Mouse (Mus musculus): Measurements from ENCODE around the gene Topbp1. TPM values are rescaled to one million over a fixed set of nuclear protein-coding genes. Genes with fewer than 3 reads are reported as not detected.
A peak's percentile ranks its signal among the peaks of the same experiment; 100 is the strongest.

Topbp1 gene
- total RNA-seq (2021), result 10 to 100 TPM in 1 of 2 experiments, 1 to 10 TPM in 1; 9.0 to 13.4 TPM
- long read RNA-seq, experiment 1, full-length matches to known transcripts, result 4 of 5 reads
- long read RNA-seq, experiment 1, partial matches to known transcripts, result 1 of 5 reads
- long read RNA-seq, experiment 1, other reads (novel, unspliced or antisense), result 0 of 5 reads
- long read RNA-seq, experiment 2, full-length matches to known transcripts, result 2 of 3 reads
- long read RNA-seq, experiment 2, partial matches to known transcripts, result 1 of 3 reads
- long read RNA-seq, experiment 2, other reads (novel, unspliced or antisense), result 0 of 3 reads

DNA sequence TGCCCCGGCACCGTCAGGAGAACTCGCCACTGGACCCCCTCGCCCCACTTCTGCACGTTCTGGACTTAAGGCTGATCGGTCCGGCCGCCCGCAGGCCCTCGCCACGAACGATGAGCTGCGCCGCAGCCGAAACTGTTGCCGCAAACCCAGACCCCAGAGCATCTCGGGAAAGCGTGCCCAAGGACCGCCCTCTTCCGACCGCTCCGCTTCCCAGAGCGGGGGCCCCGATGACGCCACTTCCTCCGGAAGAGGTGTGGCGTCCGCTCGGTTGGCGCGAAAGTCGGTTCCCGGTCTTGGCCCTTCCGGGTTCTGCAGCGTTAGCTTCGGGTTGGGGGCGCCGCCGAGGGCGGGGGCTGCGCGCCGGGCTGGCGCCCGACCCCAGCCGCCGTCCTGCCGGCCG, at the start of gene Topbp1, which contains the start of gene 1300017J02Rik:
TSS of gene Topbp1 (plus strand) at position 289 of the 400 bp plus-strand sequence.
TSS of gene 1300017J02Rik (minus strand) at position 156 of the 400 bp plus-strand sequence.
- DNase-seq, result peak; percentile 94 to 95

DNA sequence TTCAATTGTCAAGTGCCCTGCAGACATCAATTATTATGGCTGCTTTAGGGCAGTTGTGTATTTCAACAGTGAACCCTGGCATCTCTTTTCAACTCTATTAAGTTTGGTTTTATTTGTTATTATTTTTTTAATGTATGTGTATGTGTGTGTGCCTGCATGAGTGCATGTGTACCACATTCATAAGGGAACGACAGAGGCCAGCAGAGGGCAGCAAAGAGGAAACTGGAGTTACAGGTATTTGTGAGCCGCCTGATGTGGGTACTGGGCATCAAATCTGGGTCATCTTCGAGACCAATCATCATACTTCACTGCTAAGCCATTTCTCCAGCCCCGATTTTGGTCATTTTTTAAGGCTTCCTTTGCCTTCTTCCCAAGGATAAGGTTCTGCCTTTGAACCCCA, 39.2 kb upstream of the Topbp1 start:
- no peak for DNase-seq

DNA sequence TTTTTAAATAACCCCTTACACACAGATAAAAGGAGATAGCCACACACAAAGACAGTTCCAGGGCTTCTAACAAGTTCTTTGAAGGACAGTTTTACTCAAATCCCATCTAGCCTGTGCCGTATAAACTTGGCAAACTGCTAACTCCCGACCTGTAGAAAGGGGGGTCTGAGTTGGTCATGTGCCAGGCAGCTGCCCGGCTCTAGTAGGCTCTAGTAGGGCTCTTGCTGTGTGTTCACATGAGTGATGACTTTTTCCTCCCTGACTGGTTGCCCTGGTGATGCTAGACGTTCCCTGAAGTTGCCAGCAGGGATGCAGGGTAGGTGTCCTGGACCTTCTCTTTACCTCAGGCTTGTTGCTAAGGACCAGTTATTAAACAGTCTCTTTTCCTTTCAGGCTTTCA, 33.9 kb upstream of the Topbp1 start:
- no peak for DNase-seq

DNA sequence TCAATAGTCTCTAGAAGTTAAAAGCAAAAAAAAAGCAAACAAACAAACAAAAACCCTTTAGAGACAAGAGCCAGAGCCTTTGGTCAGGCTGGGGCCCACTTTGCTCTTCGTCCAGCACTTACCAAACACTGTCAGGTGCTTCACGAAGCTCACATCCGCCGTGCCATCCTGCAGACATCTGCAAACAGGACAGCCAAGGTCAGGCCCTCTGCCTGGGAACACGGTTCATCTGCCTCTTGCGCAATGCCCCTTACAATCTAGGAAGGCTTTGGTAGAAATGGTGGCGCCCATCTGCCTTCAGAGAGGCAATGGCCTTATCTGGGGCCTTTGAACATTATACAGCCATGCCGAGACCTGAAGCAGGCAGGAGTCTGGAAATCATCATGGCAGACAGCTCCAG, 30.2 kb upstream of the Topbp1 start:
- DNase-seq, result no peak

DNA sequence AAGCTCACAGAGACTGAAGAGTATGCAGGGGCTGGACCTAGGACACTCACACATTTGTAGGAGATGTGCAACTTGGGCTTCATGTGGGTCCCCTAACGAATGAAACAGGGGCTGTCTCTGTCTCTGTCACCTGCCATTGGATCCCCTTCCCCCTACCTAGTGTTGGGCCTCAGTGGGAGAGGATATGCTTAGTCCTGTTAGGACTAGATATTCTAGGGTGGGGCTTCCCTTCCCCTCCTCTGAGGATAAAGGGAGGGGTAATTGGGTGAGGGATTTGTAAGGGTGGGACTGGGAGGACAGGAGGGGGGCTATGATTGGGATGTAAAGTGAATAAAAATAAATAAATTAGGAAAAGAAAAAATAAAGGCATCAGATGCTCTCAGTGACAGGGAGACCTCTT, 29.3 kb upstream of the Topbp1 start:
- no peak for DNase-seq

DNA sequence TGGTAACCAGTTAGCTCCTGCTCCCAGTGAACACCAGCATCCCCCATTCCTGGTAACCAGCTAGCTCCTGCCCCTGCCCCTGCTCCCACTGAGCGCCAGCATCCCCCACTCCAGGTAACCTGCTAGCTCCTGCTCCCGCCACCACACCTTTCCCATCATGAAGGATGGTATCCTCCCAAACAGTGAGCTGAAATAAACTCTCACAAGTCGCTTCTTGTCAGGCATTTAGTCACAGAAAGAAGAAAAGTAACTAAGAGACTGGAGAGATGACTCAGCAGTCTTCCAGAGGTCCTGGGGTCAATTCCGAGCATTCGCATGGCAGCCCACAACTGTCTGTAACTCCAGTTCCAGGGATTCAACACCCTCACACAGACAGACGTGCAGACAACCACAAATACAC, 28.1 kb upstream of the Topbp1 start:
- no peak for DNase-seq

DNA sequence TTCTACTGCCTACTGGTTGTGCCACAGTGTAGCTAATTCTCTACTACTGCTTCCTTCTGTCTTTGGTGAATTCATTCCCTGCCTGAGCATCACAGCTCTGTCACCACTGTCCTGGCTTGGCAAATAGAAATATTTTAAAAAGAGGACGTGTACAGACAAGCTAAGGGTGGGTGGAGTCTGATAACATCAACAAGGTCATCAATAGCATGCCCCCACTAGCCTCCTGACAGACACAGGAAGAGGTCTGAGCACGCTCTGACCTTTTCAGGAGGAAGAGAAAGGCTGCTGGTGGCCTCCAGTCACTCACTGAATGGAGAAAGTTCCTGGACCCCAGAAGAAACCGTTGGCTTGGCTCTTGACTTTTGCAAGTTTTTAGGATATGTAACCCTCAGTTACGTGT, 18.6 kb upstream of the Topbp1 start:
- DNase-seq, result no peak

DNA sequence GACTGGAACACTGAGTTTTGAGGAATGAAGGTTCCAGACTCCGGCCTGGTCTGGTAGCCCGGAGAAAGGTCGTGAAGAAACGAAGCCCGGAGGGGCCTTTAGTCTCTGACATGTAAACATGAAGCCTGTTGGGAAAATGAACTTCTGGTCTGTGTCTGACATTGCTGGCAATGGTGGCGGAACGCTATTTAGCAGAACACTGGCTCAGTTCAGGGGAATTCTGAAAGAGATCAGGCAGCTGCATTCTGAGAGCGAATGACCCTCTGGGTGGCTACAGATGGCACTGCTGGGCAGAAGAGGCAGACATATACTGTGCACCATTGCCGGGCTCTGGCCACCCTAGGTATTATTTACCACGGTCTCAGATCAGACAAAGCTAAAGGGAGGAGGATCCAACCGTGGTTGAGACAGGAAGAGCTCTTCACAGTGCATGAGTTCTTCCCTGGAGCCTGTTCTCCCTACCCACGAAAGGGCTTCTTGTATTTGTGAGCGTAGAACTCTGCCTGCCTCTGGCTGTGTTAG, 18.1 kb upstream of the Topbp1 start:
- no peak for DNase-seq

DNA sequence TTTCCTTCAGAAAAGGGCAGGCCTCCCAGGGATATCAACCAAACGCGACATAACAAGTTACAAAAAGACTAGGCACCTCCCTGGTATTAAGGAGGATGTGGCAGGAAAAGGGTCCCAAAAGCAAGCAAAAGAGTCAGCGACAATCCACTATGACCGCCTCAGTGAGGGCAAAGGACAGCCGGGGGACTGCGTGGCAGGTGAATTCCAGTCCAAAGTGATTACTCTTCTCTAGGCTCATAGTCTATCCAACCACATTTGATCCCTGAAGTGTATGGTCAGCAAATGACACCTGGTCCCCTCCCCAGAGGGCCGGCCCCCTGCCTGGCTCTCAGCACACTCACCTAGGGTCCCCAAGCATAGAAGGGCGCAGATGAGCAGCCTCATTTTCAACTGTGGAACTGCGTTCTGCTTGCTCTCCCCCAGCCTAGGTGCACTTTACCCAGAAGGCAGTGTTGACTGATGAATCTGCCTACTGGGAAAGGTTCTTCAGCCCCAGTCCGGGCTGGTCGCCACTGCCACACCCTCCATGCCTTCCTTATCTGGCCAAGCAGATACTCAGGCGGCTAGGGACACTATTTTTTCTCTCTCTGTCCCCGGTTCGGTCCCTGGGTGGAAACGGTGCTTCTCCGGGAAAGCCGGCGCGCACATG, 17.1 kb upstream of the Topbp1 start:
- no peak for DNase-seq

DNA sequence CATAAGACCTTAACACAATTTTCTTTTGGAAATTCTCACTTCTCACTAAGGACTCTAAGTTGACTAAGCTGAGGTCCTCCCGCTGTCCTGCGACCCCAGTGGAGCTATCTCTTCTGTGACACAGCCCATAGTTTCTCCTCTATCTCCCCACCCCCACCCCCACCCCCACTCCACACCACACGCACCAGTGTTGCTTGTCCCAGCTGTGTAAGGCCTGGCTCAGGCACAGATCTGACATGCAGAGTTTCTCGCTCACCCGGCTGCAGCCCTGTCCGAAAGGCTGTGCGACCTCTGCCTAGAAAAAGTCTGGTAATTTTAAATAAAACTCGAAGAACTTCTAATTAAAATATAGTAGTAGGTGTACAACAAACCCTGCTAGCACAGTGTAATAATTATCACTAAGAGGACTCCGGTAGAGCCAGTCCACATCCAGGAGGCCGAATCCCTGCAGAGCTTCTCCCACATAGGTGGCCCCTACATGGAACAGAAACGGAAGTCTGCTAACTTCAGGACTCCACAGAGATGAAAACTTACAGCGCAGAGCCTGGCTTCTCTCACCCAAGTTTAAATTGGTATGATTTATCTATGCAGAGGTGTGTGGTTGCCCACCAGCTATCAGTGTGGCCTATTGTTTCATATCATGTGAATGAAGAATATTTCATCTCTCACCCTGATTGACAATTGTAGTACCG, 16.4 kb upstream of the Topbp1 start:
- DNase-seq, result no peak

DNA sequence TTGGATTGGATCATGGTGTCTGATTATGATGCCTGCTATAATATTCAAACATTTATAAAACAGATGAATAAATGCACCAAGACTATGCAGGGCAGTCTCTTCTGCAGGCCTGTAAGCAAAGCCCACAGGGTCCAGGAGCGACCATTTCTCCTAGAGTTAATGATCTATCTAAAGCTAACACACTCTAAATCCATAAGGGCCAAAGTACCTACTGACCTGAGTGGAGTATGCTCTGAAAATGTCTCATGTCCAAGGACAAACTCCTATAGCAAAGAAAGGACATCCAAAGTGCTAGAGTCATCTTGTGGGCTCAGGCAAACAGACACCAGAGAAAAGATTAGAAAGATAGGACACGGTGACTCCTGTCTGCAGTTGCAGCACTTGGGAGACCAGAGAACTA, 10.5 kb upstream of the Topbp1 start:
- no peak for DNase-seq

DNA sequence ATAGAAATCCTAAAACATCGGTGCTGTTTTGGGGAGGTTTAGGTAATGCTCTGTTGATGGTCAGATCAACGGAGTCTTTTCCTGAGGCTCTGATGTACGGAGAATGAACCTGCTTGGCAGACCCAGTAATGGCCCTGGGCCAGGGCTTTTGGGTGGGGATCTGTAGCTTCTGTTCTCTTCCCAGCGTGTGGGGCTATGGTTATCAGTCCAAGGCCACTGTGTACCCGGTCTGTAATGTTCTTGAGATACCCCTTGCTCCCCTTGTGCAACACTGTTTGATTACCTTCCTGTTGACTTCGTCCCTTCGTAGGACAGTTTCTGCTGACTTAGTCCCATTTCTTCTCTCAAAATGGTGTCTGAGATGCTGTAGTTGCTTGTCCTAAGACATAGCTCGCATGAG, 3.9 kb upstream of the Topbp1 start:
- no peak for DNase-seq

DNA sequence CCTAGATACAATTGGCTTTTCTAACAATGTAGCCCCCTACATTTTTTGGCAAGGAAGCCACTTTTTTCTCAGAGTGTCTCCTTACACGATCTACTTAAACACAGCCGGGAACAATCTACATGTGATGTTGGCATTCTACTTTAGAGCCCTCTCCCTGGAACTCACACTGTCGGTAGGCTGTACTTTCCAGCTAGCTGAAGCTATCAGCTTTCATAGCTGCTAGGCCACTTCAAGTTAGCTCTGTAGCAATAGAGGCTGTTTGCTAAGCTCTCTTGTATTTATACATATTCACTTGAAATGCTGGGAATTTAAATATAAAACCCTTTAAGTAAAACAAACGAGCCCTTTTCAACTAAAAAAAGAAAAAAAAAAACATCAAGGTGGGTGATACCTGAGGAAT, 2.8 kb upstream of the Topbp1 start:
- no peak for DNase-seq

DNA sequence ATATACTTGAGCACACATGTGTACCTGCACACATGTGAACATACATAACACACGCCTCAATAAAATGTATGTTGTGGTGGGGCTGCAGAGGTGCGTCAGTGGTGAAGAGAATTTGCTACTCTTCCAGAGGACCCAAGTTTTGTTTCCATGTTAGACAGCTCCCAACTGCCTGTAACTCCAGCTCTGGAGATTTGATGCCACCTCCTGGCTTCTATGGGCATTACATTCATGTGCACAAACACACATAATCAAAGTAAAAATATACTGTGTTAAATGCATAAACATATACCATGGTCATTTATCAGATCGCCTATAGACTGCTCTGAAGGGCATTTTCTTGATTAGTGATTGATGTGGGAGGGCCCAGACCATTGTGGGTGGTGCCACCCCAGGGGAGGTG, 2.3 kb upstream of the Topbp1 start:
- DNase-seq, result peak; percentile 47 to 76

DNA sequence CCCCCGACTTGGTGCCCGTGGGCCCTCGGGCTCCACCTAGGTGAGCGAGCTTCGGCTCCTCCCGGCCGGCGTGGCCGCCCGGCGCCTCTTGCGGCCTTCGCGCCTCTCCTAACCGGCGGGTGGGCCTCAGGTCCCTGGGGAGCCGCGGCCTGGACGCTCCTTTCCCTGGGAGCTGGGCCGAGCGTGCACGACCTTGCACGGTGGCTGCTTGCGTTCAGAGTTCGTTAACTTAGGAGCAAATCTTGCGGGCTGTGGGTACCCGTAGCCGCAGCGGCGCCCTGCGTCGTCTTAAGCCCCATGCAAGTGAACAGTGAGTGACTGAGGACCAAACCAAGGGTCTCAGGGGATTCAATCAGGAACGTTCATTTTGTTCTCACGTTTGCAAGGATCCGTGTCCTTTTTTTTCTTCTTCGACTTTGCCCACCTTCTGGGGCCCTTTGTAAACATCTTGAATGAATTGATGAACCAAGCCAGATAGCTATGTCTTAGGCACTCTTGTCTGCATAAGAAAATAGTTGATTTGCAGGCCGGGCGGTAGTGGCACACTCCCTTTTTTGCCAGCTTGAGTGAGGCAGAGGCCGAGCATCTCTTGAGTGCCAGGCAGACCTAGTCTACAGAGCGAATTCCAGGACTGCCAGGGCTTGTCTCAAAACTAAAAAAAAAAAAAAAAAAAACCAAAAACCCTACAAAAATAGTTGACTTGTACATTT, 472 bp downstream of the Topbp1 start:
- no peak for DNase-seq

DNA sequence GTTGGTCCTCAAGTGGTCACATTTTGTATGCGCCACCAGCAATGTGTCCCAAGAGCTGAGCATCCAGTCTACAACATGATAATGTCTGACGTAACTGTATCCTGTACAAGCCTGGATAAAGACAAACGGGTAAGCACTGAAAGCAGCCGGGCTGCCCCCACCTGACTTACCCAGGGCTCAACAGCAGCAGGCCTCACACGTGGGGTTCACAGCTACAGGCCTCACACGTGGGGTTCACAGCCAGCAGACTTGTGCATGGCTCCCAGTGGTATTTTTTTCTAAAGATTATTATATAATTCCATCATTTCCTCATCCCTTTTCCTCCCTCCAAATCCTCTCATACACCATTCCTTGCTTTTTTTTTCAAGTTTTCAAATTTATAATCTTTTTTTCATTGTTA, 4.8 kb downstream of the Topbp1 start:
- DNase-seq, result no peak

DNA sequence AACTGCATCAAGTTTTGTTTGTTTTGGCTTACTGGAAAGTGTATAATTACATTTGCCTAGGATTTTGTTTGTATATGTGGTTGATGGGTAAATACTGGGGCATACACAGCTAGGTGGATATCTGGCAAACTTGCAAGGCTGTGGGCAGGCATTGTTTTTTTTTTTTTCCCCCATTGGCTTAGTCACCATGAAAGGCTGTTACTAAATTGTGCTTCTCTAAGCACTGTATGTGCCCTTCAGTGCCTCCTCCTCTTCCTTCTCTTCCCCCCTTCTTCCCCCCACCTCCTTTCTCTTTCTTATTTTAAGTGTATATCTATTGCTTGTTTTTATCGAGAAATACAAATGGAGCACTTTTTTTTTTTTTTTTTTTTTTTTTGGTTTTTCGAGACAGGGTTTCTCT, 19.7 kb downstream of the Topbp1 start:
- no peak for DNase-seq

DNA sequence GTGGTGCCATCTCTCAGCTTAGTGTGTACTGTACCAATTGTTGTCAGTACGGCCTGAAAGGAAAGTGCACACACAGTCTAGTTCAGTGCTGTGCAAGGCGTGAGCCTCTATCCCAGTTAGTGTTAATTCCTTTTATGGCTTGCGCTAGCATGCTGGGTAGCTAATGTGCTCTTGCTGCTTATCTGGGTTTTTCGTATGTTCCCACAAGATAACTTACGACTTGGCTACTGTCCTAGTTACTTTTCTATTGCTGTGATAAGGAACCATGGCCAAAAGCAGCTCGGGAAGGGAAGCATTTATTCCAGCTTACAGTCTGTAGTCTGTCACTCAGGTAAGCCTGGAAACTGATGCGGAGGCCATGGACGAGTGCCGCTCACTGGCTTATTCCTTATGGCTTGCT, 21.4 kb downstream of the Topbp1 start:
- DNase-seq, result no peak

DNA sequence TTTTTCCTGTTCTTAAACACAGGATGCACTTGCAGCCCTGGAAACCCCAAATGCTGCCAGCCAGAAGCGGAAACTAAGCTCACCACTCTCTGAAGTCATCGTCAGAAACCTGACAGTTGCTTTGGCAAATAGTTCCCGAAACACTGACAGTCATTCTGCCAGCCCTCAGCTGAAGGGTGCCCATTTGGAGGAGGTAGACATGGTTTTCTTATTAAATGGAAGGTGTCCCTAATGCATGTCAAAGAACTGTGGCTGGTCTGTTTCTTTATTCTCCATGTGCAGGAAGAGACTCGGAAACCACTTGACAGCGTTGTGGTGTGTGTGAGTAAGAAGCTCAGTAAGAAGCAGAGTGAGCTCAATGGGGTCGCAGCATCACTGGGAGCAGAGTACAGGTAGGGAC, 27.6 kb downstream of the Topbp1 start:
- no peak for DNase-seq

DNA sequence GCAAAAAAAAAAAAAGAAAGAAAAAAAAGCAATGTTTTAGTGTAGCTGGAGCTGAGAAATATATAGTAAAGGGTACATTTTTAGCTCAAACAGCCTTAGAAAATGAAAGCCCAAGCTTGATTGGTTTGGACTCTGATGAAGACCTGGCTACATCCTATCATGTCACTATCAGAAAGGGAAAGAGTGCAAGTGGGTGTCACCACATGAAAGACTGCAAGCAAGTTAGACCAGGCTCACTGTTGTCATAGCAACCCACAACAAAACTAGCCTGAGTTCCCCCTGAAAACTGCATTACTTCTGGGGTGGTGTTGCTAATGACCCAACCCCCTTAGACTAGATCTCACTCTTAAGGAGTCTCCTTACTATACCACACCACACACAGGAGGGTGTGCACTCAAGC, 31.9 kb downstream of the Topbp1 start:
- peak in 1 of 2 experiments; percentile 3 for DNase-seq

DNA sequence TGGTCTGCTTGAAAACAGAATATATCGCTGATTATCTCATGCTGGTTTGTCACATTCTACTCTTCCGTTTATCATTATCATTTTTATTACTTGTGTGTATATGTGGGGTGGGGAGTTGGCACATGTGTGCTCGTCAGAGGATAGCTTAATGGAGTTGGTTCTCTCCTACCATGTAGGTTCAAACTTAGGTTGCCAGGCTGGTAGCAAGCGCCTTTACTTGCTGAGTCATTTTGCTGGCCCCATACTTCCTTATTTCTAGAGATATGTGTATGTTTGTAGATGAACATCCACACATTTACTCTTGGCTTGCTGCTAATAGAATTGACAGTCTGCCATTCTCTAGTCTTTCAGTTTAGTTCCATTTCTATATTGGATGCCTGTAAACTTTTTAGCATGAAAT, 42.0 kb downstream of the Topbp1 start:
- DNase-seq, result no peak

DNA sequence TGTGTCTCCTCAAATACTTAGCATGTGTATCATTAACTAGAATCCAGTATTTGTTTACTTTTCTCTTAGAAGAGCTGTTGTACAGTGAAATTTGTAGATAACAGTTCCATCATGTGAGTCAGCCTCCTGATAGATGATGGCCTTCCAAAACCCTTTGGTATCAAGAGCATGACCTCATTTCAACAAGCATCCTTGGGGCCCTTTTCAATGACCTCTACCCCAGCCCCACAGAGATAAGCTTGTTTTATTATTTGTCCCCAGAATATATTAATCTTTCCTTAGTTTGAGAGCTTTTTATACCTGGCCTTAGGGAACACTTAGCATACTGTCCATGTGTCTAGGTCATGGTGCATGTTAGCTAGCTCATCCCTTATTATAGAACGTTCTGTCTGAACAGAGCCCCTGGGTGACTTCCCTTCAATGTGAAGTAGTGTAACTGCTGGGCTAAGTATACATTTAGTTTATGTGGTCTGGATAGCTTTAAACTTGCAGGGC, 43.0 kb downstream of the Topbp1 start:
- DNase-seq, result no peak
